Mouse (Mus musculus): ENCODE results near the gene Olfr794.

The Olfr794 gene

DNA sequence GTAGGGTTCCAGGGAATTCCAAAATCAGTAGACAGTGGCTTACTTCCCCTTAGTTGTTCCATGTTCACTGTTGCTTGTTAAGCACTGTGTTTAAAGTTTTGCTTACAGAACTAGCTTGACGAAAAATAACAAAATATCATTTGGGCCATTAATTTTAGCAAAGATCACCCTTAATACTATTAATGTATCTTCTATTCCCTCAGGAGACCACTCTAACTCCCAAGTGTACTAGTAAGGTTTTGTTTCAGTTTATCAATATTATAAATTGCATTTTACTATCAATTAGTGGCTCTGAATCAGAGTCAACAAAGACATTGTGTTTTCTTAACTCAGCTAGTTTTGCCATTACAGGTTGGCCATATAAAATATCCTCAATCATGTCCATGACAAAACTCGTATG, at the start of gene Olfr794:
Gene Olfr794, plus strand, starts transcription at position 301 of the 400 bp plus-strand sequence.
- no peak for DNase-seq

DNA sequence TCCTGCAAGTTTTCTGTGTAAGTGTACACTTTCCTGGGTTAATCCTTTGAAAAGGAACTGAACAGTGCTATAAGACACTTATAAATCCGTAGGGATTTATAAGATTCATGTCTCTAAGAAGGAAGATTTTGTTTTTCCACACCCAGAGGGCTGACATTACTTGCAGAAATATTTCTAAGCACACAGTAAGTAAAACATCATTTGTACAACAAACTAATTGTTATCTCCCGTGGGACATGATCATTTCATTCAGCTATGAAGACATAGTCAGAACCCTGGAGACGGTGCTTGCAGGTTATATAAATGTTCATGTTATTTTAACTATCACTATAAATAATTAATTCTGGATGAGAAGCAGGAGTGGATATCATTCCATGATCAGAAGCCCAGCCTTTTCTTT, 46.0 kb upstream of the Olfr794 start, which contains the start of gene Olfr791:
Gene Olfr791, plus strand, starts transcription at position 301 of the 400 bp plus-strand sequence.
- no peak for DNase-seq

DNA sequence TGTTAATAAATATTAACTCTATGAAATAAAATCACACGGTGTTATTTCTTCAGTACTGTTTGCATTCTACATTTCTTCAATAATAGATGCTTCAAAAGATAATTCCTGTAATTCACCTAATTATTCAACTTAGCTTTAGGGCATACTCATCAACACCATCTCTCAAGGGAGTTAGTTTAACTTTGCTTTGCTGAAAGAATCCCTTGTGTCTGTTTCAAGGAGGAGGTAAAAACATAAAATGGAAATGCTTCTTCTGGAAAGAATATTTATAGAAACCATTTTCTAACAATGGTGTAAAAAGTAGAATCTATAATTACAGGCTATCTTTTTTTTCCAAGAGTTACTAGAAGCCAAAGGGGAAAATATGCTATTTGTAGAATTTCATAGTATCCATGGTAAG, 28.6 kb upstream of the Olfr794 start, which contains the start of gene Olfr792:
Gene Olfr792, plus strand, starts transcription at position 301 of the 400 bp plus-strand sequence.
- DNase-seq: no peak

DNA sequence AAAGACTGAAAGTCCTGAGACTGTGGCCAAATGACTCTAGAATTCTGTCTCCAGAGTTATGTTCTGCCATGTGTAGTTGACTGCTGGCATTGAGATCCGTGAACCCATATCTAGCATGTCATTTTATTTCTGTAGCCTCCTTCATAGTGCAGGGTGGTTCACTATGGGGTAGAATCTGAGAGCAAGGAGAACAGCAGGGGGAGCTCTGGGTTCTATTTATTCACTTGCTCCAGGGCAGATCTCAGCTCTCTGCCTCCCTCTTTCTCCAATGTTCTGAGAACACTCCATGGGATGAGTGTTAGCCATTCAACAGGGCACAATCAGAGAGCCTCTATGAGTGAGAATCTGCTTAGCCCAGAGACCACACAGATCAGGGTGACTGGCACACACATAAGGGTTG, 18.1 kb upstream of the Olfr794 start:
- no peak for DNase-seq

DNA sequence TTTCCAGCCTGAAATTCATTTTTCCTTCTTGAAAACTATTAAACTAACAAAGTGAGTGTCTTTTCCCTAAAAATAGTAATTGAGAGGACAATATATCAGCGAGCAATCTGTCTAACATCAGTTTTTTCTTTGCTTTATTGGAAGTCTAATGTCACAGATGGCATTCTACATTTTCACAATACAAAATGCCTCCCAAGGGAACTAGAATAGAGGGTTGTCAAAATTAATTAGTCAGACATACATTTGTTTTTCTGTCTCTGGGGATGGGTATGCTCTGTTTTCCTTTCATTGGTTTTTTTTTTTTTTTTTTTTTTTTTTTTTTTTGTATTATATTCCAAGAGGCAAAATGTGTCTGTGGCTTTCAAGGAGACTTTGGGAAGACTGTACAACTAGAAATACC, 9.6 kb downstream of the Olfr794 start:
- no peak for DNase-seq

DNA sequence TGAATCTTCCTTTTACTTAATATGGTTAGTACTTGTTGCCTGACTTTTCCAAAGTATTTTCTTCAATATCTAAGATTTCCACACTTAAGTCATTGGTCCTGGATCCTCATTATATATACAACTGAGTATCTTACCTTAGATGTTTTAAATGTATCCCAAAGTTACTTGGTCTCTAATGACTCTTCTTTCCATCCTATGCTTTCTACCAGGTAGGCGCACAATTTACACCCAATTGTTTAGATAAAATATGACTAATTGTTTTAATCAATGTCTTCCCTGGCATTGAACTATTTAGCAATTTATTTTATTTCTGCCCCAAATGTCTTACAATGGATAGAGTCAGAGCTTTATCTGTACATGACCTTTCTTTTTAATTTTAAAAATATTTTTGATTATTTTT, 45.0 kb downstream of the Olfr794 start, which contains the start of gene Olfr796:
Gene Olfr796, minus strand, starts transcription at position 101 of the 400 bp plus-strand sequence.
- DNase-seq: no peak

DNA sequence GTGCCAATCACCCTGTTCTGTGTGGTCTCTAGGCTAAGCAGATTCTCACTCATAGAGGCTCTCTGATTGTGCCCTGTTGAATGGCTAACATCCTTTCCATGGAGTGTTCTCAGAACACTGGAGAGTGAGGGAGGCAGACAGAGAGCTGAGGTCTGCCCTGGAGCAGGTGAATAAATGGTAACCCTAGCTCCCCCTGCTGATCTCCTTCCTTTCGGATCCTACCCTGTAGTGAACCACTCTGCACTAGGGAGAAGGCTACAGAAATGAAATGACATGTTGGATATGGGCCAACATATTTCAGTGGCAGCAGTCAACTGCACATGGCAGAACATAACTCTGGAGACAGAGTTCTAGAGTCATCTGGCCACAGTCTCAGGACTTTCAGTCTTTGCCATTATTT, 54.3 kb downstream of the Olfr794 start:
- DNase-seq: no peak
